Mouse (Mus musculus) urinary bladder, postnatal 36 days (tissue): ENCODE results near the gene Tex45.

Source experiments
- DNase-seq, 2 experiments: peaks; one replicate each; pipeline ENCODE4 v3.0.0; 2022; ENCODE audit warnings: low spot score in 2 of 2, mixed read lengths in 1 of 2

The Tex45 gene

DNA sequence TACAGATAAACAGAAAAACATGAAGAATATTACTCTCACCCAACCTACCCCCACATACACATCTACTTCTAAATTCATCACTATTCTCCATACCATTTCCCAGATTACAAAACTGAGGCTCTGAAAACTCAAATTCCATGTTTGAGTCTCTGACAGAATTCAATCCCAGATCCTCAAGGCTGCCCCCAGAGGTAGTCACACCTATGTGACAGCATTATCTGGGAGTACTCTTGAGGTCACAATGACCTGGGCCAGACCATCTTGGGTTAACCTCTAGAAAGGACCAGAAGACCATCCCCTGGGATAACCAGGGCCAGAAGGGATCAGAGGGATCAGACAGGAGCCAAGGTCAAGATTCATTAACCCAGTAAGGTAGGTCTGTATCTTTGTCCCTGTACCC is at the start of gene Tex45:
Gene Tex45, plus strand, starts transcription at position 301 of the 400 bp plus-strand sequence.
- no peak for DNase-seq

DNA sequence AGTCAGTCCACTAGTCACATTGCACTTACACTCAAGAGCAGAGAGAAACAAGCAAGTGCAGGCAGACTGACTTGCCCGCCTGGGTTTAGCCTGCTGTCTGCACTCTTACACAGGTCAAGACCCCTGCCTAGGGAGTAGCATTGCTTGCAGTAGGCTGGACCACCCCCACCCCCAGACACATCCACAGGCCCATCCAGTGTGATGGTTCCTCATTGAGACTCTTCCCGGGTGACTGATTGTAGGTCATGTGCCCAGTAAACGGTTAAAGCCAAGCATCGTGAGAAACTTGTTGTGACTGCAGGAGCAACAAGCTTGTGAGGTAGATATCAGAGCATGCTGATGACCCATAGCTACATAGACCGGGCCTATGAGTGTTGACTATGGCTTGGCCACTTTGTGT is 49.2 kb upstream of the Tex45 start:
- no peak for DNase-seq

DNA sequence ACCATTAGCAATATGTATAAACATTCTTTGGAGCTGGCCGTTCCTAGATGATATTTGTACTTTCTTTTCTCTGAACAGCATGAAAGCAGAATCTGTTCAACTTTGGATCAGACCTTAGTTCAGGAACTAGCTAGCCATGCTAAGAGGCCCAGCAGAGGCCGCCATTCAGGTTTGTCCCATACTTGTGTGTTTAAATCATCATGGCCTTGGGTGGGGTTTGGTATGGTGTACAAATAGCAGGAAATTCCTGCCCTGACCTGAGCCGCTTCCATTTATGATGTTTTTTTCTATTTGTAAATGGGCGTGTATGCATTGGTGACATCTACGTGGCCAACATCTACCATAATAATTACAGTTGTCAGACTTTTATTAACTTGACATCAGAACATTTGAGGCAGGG is 45.4 kb upstream of the Tex45 start:
- DNase-seq = peak; percentile 39 to 47

DNA sequence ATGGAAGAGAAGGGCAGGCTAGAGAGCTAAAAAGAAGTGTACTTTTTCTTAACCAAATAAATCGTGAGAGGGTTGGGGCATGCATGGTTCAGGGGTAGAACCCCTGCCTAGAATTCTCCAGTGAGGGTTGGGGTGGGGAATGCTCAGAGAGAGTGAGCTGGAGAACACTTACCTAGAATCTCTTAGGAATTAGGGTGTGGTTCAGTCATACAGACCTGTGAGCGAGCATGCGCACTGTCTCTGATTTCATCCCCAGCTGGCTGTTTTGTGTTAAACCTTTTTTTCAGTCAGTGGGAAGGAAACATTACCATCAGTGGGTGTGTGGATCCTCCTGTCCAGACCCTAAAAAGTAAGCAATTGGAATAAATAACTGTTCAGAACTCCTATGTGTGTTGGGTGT is 44.5 kb upstream of the Tex45 start:
- DNase-seq = no peak

DNA sequence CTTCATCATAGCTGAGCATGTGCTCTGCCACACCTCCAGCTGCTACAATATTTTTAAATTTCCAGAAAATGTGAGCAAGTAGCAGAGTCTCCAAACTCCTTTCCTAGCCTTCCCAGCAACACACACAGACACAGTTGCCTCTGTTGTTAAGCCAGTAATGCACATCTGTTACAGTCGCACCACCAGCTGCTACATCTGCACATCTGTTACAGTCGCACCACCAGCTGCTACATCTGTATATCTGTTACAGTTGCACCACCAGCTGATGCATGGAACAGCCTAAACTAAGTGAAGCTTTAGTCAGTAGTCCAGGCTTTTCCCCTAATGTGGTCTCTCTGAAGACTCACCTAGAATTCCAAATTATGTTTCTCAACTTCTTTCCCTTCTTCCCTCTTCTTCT is 42.2 kb upstream of the Tex45 start:
- no peak for DNase-seq

DNA sequence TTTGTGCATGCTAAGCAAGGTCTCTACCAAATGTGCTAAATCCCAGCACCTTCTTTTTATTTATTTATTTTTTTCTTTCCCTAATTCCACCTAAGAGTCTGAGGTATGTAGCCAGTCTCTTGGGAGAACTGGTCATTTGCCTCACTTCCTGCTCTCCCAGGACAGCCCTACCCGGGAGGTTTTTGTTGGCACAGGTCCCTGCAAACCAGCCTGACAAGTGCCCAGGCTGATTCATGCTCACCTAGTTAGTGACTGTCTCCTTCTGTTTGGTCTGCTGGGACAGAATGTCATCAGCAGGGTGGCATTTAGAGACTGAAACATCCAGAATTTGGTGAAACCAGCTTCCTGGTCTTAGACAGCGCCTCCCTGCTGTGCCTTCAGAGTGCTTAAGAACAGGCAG is 40.7 kb upstream of the Tex45 start:
- DNase-seq = peak; percentile 83 to 88

DNA sequence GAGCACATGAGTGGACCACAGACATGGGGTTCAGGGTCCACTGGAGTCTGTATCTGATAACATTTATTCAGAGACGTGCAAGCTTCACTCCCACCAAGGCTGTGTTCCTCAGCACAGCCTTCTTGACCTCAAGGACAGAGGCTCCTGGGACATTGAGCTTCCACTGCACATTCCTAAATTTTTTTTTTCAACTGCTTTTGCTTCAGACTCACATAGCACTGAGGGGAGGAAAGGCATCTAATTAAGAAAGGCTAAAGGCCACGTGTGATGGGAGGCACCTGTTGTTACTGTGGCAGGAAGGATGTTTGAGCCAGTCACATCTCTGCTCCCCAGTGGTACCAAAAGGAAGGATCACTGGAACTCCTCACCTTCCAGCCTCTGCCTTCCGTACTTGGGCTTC is 39.5 kb upstream of the Tex45 start:
- DNase-seq = no peak

DNA sequence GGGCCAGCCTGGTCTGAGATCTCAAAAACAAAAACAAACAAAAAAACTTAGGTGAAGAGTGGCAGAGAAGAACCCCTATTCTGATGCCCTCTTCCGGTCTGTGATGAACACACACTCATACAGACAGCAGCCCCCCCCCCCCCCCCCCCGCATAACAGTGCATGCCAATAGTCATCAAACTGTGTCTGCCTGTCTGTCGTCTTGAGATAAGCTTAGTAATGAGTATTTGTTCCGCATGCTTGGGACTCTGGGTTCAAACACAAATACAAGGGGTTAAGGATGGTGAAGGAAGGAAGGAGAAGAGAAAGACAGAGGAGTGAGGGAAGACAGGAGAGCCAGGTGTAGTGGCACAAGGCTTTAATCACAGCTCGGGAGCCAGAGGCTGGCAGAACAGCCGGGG is 34.2 kb upstream of the Tex45 start:
- DNase-seq = no peak

DNA sequence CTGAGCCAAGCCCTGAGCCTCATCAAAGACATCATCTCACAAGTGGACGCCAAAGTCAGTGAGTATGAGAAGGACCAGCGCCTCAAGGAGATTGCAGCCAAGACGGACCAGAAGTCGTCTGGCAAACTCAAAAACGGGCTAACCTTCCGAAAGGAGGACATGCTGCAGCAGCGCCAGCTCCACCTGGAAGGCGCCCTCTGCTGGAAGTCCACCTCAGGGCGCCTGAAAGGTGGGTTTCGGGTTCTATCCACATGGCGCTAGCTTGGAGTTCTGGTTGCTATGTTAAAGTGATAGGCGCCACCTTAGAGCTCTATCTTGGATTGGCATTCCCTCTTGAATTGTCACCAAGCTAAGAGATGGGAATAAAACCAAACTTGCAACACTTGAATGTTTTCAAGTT is 31.2 kb upstream of the Tex45 start:
- DNase-seq = no peak

DNA sequence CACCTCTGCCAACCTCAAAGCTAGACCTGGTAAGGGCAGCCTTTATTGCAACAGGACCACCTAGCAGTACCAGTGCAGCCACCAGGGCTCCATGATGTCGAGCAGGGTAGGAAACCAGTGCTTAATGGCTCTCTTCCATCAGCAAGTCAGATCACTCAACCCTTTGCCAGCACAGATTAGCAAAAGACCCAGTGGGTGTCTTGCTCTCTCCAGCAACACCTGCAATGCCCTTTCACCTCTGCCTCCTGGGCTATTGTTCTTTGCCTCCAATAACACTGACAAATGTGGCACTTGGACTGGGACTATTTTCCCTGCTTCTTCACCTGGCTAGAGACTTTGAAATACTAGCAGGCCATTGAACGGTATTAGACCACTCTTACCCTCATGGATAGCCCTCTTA is 21.4 kb upstream of the Tex45 start:
- no peak for DNase-seq

DNA sequence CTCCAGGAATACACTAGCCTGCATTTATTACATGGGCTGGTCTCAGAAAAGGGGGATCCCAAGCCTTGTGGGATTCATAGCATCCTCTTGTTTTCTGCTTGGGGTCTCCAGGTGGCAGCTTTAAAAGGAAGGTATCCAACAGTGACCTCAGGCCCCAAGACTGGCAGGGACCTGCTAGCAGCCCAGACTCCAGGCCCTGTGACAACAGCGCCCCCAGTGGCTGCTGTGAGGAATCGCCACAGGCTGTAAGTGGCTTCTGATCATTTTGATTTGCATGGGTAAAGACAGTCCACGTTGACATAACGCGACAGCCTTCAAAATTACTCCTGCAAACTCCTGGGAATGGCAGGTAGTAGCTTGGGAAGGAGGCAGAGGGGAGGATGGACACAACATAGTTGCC is 20.0 kb upstream of the Tex45 start:
- peak; percentile 35 to 54 for DNase-seq

DNA sequence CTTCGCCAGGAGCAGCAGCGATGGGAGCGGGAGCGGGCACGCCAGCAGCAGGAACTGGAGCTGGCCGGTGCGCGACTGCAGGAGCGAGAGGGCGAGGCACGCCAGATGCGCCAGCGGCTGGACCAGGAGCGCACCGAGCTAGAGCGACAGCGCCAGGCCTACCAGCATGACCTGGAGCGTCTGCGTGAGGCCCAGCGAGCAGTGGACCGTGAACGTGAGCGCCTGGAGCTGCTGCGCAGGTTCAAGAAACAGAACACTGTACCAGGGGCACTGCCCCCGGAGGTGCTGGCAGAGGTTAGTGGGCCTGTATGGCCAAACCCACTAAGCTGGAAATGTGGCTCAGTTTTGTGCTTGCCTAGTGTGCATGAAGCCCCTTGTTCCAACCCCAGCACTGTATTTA is 18.7 kb upstream of the Tex45 start:
- no peak for DNase-seq

DNA sequence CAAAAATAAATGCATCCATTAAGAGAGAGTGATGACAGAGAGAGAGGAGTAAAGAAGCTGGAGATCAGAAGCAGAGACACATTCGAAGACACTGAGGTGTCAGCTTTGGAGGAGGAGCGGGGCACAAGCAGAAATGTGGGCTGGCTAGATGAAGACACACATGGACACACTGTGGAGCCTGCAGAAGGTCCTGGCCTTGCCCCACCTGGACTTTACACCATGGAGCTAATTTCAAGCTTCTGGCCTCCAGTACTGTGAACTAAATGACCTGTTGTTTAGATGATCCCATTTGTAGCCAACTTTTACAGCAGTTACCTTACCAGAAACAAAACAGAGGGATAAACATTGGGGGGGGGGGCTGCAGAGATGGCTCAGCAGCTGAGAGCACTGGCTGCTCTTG is 7.4 kb upstream of the Tex45 start:
- DNase-seq = no peak

DNA sequence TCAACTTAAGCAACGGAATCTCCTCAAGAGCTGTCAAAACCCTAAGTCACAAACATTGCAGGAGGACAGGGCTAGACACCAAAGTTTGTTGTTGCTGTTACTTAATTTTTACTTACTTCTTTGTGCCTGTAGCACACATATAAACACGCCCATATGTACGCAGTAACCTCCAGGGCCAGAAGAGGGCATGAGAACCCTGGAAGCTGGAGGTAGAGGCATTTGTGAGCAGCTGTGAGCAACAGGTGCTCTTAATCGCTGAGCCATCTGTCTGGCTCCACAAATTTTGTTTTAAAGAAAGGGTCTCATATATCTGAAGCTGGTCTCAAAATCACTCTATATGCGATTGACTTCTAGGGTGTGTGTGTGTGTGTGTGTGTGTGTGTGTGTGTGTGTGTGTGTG is 6.4 kb upstream of the Tex45 start:
- no peak for DNase-seq

DNA sequence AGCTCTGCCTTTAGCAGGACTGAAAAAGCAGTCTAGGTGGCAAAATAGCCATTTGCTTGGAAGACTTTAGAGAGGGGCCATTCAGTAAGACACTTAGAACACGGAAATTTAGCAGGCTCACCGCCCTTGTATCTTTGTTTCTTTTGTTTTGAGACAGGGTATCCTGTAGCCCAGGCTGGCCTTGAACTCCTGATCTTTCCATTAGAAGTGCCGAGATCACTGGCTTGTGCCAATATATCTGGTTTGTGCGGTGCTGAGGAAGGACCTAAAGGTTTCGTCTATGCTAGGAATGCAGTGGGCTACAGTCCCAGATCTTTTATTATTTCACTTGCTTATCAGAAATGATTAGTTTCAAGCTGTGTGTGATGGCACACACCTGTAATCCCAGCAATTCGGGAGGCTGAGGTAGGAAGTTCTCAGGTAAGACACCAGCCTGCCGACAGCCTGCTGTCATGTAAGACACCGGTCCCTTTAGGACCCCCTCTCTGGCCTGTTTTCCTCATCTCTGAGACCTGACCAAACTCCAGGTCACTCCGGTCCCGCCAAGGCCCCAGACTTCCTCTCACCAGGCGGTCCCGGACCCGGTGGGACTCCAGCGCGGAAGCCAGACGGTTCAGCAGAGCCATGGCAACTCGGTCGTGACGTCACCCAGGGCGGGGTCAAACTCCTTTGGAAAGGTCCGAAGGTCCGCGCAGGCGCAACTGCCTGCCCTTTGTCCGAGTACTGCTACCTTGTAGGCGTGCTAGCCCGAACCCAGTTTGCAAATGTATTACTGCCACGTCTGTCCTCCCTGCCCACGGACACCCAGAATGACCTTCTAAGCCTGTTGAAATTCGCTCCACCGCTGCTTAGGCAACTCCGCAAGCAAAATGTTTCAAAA is 3.4 kb upstream of the Tex45 start, which contains the start of gene Pex11g:
Gene Pex11g, minus strand, starts transcription at position 675 of the 880 bp plus-strand sequence.
- DNase-seq = peak; percentile 99

DNA sequence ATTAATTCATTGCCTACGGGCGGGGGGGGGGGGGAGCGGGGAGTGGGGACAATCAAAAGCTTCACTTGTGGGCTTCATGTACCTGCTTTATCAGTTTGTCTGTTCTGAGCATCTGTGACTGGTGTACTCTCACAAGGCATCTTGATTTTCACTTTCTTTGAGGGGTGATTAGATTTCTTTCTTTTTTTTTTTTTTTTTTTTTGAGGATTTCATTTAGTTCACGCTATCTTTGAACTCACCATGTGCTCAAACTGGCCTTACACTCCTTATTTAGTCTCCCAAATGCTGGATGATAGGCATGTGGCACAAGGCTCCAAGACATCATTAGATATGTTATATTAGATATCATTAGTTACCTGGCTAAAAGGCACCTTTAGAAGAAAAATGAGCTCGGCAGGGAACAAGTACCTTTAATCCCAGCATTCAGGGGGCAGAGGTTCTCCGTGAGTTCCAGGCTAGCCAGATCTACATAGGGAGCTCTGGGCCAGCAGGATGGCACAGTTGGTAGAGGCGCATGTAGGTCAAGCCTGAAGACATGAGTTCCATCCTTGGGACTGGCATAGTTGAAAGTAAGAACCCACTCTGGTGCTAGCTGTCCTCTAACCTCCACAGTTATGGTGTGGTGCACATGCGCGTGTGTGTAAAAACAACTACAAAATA is 2.6 kb upstream of the Tex45 start:
- DNase-seq = no peak

DNA sequence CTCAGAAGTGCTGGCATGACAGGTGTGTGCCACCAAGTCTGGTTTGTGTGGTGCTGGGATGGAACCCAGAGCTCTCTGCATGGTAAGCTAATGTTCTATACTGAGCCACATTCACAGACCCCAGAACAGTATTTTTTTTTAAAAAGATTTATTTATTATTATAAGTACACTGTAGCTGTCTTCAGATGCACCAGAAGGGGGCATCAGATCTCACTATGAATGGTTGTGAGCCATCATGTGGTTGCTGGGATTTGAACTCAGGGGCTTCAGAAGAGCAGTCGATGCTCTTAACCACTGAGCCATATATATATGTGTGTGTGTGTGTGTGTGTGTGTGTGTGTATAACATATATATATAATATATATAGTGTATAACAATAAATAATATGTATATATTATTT is 1.8 kb upstream of the Tex45 start:
- no peak for DNase-seq

DNA sequence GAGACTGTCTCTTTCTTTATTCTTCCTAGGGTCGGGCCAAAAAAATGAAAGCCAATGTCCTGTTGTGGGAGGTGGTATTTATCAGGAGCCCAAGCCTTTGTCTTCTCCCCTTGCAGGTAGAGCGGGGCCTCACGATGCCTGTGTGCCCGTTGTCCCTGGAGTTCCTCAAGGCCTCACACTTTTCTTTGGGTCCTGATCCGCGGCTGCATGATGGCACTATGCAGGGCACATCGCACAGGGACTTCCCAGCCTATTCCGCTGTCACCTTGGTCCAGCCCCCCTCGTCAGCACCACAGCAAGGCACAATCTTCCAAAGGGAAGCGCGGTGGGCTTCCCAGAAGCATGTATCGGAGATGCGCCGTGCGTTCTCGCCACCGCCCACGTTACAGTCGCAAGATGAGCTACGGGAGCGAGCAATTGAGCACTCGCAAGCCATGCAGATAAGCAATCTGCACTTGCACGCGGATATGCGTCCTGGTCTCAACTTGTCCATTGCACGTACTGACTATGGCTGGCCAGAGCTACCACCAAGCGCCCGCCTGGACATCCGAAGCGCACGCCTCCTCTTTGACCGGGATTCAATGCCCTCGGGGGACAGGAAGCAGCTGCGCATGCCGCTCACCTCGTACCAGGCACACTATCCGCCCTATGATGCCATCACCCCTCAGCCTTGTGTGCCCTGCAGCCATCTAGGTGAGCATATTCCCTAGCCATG is 5.2 kb downstream of the Tex45 start:
- DNase-seq = no peak

DNA sequence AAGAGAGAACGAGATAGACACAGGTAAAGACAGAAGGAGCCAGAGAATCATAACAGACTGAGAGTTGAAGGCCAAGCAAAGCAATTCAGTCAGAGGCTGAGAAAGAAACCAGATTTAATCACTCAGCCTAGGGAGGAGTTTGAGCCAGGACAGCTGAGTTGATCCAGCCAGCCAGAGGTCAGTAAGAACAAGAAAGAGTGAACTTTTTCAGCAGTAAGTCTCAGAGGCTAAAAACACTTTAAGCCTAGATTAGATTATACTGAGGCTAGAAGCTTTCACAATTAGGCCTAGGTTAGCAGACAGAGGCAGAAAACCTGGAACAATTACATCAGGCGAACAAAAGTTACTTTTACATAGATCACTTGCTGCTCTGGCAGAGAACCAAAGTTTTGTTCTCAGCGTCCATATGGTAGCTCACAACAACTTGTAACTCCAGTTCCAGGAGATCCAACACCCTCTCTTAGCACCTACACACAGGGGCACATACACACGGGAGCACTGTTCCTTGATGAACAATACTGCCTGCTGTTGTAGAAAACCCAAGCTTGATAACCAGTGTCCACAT is 9.6 kb downstream of the Tex45 start:
- no peak for DNase-seq

DNA sequence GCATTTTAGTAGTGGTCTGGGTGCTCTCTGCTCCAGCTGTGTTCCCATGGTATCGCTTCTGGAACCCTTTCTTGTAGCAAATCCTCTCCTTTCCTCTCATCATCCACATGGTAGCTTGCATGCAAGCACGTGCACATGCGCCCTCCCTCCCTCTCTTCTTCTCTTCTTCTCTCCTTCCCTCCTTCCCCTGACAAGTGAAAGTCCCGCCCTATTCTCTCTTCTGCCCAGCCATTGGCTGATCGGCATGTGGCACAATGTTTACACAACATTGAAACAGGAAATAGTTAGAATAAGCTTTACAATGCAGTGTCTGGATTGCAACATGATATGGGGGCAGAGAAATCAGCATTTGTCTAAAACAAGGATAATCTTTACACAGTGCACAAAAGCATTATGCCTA is 10.9 kb downstream of the Tex45 start:
- DNase-seq = no peak

DNA sequence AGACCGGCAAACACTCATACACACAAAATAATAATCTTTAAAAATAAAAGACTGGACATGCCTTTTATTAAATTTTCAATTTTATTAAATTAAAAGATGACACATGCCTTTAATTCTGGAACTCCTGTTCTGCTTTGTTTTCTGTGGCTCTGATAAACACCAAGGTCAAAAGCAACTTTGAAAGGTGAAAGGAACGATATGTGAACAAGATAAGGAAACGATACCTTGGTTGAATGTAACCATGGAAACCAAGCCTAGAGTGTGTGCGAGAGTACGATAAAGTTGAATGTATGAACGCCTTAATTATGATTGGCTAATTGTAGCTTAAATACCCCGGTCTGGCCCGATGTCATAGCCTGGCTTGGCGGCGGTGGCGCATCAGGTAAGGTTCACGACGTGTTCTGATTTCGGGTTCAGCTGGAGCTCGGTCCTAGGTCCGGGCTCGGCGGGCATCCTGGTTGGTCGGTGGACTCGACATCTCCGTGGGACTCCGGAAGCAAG is 11.6 kb downstream of the Tex45 start:
- no peak for DNase-seq

DNA sequence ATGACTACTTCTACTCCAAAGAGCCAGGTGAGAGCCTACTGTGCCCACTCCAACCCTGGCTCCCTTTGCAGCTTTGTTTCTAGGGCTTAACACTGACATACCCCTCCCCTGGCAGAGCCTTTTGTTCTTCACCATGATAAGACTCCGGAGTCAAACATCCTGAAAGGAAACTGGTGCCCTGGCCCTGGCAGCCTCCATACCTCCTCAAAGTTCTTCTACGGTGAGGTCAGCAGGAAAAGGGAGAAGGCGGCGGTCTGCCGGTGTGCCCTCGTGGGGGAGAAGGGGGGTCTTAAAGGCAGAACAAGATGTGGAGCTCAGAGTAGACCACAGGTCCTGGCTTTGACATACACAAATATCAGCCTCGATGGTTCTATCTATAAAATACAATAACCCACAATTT is 12.9 kb downstream of the Tex45 start:
- no peak for DNase-seq
